Mouse (Mus musculus): ENCODE data around the gene Cyb5r3. TPM values are rescaled to one million over a fixed set of nuclear protein-coding genes. Genes with fewer than 3 reads are reported as not detected.

Gene Cyb5r3
- 100 to 1,000 TPM in 1 of 2 experiments, 10 to 100 TPM in 1; 97.2 to 109 TPM for total RNA-seq (2021)
- long read RNA-seq, experiment 1, transcript Cyb5r3-203 (9 exons, 1,982 nt) = minor isoform, 20 of 252 reads
- long read RNA-seq, experiment 1, transcript Cyb5r3-201 (9 exons, 2,422 nt) = major isoform, 210 of 252 reads
- long read RNA-seq, experiment 1, partial matches to known transcripts = 19 of 252 reads
- long read RNA-seq, experiment 1, other reads (novel, unspliced or antisense) = 3 of 252 reads
- long read RNA-seq, experiment 2, transcript Cyb5r3-203 (9 exons, 1,982 nt) = minor isoform, 15 of 260 reads
- long read RNA-seq, experiment 2, transcript Cyb5r3-201 (9 exons, 2,422 nt) = major isoform, 235 of 260 reads
- long read RNA-seq, experiment 2, partial matches to known transcripts = 4 of 260 reads
- long read RNA-seq, experiment 2, other reads (novel, unspliced or antisense) = 6 of 260 reads

DNA sequence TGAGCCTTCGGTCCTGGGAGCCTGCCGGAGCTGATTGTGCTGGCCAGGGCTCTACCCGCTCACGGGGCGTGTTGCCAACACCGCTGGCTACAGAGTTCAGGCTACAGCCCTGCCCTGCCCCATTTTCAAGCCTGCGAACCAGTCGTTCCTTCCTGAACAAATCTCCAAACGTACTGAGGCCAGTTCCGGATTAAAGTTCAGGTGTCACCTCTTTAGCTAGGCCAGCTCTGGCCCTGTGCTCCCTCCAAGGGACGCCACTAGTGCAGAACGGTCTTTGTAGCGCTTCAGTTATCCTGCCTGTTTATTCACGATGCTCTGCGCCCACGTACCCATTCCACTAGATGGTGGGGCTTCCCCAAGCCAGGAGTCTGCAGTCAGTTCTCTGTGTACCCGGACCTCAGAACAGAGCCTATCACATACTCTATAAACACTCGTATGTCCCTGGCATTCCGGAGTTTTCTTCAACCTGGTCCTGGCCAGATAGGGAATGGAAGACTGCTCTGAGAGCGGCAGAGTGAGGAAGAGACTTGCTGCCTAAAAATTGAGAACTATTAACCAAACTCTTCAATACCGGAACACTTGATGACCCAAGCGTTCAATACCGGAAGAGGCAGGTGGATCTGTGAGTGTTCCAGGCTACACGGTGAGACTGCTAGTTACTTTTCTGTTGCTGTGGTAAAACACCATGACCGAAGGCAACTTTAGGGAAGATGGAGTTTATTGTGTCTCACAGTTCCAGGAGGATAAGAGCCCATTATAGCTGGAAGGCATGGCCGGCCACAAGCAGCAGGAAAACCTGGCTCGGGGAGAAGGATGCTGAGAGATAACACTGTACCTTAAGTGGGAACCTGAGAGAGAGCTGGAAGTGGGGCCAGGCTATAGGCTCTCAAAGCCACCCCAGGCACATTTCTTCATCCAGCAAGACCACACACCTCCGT, at the start of gene Cyb5r3:
Gene Cyb5r3 (minus strand): TSS at position 101 of the 938 bp plus-strand sequence.
- no peak for DNase-seq

DNA sequence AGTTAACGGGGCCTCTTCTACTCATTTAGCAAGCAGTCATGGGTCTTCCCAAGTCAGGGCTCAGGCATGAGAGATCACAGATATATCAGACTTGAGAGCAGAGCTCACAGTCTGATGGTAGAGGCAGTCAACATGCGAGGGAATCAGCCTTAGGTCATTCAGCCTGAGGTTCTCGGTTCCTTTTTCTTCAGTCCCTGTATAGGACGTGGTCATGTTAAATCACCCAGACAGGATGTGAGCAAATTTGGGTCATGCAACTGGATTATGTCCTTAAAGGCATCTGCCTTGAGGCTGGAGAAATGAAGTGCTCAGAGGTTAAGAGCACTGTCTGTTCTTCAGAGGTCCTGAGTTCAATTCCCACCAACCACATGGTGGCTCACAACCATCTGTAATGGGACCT, 49.3 kb upstream of the Cyb5r3 start:
- DNase-seq = no peak
- intact Hi-C loops (cut with DNase I) = no loop called here

More for the DNA sequence above, at the start of gene Cyb5r3:
- intact Hi-C loops (cut with DNase I) = loop anchor here (5.0 kb wide), 3 partner anchors 35 to 125 kb away; partner anchors contain the start of gene Rrp7a

DNA sequence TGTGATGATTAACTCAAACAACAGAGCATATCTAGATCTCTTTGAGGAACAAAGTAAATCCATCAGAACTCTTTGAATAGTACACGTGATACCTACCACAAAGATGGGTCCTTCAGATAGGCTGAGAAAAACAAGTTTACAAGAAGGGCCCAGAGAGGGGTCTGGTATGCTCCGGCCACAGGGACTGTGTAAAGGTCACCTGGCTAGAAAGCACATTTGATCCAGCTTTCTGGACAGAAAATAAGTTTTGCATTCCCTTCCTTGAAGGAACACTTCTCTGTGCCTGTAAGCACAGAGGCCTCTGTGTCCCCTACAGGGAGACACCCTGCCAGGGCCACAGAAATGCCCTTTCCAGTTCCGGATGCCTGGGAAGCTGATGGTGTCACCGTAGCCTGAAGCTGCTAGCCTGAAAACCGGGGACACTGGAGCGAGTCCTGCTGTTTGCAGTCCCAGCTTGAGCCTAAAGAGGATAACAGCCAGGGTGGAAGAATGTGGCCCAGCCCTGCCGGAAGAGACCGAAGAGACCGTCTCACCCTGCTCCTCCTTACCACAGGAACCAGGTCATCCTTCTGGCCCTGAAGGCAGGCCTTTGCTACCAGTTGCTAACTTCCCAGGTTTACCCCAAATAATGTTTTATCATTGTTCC, 48.1 kb upstream of the Cyb5r3 start:
- intact Hi-C loops (cut with DNase I) = no loop called here
- no peak for DNase-seq

DNA sequence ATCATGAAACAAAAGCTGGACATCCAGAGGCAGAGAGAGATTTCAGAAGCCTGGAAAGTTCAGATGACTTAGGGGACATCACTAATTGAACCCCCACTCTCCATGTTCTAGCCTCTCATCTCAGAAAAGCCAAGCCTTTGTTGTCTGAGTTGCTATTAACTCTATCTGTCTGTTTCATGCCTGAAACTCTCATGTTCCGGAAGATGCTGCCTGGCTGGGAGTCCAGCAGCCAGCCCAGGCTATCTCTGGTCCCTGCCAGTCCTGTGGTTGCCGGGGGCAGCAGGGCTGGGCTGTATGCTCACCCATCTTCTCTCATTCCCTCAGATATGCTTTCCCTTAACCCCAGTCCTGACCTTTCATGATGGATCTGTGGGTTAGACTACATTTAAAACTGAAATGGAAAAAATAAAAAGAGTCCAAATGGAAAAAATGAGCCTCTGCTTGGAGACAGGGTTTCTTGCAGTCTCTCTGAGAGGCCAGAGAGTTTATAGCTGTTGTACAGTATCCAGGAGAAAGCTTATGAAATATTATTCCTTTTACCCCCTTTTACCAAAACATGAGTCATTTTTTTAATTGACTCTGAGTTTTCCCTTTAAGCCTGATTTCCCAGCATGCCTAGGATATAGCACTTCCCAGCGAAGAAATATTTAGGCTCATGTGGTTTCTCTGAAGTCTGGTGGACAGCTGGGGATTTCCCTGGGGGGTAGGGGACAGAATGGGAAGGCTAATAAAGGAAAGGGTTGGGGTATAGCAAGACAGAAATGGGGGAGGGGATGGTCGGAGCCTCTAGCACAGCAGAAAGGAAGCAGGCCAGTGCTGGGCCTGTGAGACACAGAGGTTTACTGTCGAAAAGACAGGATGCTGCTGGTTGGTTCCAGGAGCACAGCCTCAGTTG, 43.2 kb upstream of the Cyb5r3 start:
- peak; percentile 44 to 48 for DNase-seq
- intact Hi-C loops (cut with DNase I) = no loop called here

DNA sequence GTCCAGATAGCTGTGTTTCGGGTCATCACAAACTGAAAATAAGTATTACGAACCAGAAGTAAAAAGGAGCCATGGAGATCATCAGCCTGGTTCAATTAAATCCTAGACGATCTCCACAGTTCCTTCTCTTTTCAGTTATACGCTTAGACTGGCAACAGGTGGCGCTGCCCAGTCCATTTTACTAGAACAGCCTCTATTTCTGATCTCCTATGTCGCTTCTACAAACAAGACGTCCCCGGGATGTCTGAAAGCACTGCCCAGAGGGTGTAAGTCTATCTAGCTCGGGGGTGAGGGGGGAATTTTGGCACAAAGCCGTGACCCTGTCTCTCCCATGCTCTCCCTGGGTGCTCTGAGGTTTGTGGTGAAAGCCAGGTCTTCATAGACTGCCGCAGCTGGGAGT, 37.8 kb upstream of the Cyb5r3 start:
- peak; percentile 77 to 78 for DNase-seq
- intact Hi-C loops (cut with DNase I) = loop anchor here (2.0 to 5.0 kb wide), 4 partner anchors 42 to 309 kb away; partner anchors contain the start of gene A4galt

DNA sequence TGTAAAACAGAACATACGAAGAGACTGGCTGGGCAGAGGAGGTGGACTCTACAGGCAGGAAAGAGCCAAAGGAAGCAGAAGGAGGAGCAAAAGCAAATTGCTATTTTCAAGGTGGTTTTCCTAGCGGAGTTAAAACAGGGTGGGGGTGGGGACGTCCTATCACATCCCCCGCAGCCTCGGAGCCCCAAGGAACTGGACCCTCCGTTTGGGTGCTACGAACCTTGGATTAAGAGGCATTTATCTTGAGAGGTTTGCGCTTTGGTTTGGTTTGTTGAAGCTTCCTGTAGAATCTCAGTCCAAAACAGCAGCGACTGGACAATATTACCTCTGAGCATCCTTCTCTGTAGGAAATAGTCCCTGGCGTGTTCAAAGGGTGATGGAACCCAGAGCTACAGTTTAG, 37.3 kb upstream of the Cyb5r3 start:
- no peak for DNase-seq
- intact Hi-C loops (cut with DNase I) = loop anchor here (2.0 to 5.0 kb wide), 7 partner anchors 37 to 392 kb away; partner anchors contain the start of genes A4galt and Cyb5r3

DNA sequence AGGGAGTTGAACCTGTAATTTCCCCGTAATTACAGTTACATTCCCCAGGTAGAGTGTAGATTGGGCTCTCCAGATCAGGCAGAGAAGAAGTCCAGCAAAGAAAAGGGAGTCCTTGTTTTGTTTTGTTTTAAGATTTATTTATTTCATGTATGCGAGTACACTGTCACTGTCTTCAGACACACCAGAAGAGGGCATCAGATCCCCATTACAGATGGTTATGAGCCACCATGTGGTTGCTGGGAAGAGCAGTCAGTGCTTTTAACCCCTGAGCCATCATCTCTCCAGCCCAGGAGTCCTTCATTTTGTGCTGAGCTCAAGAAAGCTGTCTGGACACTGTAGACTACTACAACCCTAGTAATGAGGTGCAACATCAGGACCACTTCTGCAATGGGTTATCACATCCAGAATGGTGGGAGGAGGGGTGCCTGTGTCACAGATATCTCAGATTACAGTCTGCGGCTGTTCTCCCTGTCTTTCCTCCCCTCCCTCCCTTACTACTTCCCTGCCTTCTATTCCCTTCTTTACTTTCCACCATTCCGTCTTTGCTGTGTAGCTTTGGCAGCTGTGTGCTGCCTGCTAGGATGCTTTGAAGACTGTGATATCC, 36.8 kb upstream of the Cyb5r3 start:
- no peak for DNase-seq
- intact Hi-C loops (cut with DNase I) = loop anchor here (5.0 kb wide), 3 partner anchors 37 to 392 kb away; partner anchors contain the start of gene Cyb5r3

DNA sequence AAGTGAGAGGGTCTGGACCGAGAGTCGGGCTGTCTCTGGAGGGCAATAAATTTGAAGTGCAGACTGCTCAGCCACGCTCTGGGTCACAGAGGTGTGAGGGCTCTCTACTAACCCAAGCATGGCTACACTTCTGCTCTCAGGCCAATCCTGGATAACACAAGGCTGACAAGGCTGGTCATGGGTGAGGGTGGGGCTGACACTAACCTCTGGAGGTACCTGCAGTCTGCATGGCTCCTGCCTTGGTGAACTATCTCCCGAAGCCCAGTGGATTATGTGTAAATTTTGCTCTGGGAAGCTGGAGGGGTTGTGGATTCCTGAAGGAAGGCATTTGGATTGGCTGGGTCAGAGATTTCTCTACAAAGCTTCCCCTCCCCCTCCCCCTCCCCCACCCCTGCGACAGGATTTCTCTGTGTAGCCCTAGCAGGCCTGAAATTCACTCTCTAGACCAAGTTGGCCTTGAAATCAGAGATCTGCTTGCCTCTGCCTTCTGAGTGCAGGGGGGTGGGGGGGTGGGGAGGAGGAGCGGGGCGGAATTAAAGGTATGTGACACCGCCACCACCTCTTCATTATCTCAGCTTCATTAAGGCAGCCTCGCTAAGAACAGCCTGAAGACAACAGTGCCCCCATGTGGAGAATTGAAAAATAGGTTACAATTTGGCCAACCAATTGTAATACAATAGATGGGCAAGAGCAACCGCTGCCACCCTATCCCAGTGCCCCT, 32.5 kb upstream of the Cyb5r3 start:
- DNase-seq = peak; percentile 47 to 75
- intact Hi-C loops (cut with DNase I) = loop anchor here (5.0 kb wide), 3 partner anchors 33 to 388 kb away; partner anchors contain the start of gene Cyb5r3

DNA sequence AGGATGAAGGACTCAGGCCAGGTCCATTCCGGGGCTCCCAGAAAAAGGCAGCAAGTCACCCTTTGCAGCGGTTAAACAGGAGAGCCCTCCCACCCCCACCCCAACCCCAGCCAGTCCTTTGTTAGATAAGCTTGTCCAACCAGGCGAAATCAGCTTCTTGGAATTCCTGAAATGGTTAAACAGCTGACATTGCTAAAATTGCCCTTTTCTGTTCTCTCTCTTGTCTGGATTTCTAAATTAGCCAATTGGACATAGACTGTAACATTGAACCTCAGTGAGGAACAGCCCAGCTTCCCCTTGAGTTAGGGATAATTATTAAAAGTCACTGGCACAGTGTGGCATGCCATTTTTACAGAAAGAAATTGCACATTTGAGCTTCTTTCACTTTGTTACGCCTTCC, 30.0 kb upstream of the Cyb5r3 start:
- intact Hi-C loops (cut with DNase I) = no loop called here

DNA sequence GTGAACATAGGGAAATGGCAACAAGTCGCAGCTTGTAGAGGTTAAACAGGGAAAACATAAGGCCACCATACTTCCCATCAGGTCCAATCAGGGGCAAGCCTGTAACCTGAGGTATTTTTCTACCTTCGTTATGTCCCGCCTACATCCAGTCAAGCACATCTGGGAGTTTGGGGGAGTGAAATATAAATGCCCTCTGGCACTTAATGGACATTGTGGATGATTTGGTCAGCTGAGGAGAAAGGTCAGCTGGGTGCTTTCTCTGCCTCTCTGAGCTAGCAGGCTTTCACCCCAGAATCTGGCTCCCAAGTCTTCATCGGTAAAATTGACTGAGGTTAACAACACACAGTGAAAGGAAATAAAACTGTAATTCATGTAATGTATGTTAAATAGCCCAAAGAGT, 21.0 kb upstream of the Cyb5r3 start:
- intact Hi-C loops (cut with DNase I) = no loop called here
- no peak for DNase-seq

More for the DNA sequence above, 30.0 kb upstream of the Cyb5r3 start:
- DNase-seq = no peak

DNA sequence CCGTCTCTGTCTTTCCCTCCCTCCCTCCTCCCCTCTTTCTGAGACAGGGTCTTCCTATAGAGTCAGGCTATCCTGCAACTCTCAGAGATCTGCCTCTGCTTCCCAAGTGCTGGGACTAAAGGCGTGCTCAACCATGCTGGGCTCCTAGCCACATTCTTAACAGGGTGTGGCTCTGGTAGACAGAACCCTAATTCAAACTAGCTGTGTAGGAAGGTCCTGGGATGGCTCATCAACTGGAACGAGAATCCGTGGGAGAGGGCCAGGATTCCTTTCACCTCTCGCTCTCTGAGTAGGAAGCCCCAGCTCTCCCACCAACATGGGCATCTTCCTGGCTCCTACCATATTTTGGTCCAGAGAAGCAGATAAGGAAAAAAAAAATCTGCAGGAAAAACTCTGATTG, 10.0 kb upstream of the Cyb5r3 start:
- intact Hi-C loops (cut with DNase I) = no loop called here
- no peak for DNase-seq

DNA sequence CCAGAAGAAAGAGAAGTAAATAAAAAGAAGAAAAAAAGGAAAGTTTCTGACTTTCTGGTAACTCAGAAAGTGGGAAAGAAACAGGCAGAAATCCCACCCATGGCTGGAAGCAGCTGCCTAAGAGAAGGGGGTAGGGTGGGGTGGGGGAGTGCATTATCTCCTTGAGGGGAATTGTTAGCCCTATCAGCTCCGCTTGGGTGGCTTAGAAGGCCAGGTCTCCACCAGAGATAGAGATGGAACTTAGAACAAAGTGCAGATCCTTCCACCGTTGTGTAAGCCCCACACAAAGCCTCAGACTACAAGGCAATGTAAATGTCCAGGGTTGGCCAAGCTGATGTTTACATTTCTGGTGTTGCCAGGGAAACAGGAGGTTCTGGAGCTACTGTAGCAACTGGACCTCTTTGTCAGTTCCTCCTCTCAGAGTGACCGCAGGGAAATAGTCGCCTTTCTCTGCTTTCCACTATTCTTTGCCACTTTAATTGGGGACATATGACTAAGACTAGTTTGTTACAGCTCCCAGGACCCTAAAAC, 9.5 kb upstream of the Cyb5r3 start:
- no peak for DNase-seq
- intact Hi-C loops (cut with DNase I) = no loop called here

DNA sequence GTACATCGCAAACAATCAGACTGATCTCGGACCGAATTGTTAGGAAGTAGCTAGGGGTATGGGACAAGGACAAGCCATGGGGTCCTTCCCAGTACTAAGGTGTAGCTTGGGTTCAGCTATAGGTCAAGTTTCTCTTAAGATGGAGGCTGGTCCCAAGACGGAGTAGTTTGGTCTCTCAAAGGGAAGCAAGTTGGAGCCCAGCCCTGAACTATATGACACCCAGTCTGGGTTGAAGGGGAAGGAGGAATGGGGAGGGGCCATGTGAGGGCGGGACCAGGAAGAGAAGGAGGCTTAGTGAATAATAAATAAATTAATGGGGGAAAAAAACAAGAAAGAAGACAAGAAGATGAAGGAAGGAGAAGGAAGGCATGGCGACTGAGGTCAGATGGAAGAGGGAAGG, 7.6 kb upstream of the Cyb5r3 start:
- DNase-seq = no peak
- intact Hi-C loops (cut with DNase I) = no loop called here

DNA sequence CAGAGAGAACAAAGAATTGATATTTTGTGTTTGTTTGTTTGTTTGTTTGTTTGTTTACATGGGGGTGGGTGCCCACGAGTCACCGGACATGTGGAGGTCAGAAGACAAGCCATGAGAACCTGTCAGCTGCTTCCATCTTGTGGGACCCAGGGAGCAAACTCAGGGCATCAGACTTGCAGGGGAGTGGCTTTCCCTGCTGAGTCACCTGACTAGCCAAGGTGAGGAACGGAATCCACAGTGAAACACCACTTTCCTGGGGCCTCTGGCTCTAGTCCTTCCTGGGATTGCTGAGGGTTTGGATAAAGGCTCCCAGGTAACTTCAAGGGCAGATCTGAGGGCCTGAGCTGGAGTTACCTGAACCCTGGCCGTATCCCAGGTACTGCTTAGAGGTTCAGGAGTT, 4.3 kb upstream of the Cyb5r3 start:
- DNase-seq = no peak
- intact Hi-C loops (cut with DNase I) = no loop called here

DNA sequence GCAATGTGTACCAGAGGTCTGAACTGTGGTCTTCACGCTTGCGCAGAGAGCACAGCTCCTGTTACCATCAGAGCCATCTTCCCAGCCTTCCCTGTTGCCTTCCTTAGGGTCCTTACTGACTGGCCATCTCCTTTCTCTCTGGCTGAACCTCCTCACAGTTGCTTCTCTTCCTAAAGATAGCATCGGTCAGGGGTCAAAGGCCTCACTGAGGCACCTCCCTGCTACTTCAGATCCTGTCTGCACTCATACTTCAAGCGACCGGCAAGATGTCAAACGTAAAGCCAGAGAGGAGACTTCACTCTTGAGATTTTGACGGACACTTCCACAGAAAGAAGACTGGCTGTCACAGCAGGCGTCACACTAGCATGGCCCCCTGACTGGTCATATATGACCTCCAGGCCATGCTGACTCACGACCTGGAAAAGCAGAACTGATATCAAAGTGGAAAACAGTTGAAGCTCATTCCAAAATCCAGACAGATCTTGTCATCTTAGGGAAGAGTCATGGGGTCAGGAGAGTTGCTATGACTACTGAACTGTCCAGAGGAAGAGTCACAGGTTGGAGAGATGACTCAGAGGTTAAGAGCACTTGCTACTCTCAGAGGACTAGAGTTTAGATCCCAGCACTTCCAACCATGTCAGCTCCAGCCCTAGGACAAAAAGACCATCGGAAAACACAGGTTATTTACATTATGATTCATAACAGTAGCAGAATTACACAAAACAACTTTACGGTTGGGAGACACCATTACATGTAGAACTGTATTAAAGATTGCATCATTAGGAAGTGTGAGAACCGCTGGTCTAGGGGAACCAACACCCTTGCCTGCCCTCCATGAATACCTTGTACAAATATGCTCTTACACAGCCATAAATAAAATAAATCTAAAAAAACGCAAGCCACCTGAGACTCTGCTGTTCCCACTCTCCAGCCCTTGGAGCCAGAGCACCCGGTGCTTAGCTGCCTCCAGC, 1.8 kb upstream of the Cyb5r3 start:
- intact Hi-C loops (cut with DNase I) = loop anchor here (5.0 kb wide), 3 partner anchors 33 to 123 kb away; partner anchors contain the start of gene Rrp7a
- no peak for DNase-seq

DNA sequence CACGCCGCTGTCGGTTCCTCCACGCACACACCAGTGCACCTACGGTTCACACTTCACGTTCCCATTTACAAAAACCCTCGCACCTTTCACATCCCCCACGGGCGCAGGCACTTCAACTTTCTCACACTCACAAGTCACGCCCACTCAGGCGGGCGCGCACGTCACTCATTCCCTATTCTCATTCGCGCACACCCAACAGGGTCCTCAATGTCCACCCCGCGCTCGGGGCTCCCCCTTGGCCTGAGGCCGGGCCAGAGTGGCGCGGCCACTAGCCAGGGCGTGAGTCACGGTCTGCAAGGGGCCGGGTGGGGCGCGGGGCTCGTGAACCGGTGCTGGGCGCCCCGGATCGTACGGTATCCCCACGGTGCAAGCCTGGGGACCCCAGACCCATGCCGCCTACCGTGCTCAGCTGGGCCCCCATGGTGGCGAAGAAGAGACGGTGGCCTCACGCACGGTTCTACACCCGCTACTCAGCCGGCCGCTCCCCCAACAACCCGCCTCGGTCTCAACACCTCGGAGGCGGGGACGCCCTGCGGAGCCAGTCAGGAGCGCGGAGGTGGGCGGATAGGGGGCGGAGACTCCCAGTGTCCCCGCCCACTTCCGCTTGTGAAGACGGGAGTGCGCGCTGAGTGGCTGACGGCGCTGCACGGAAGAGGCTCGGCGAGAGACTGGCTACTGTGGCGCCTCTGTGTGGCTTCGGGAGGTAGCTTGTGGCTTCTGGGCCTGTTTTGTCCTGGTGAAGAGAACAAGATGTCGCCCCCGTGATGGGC, 495 bp downstream of the Cyb5r3 start:
- intact Hi-C loops (cut with DNase I) = loop anchor here (5.0 kb wide), 3 partner anchors 35 to 125 kb away; partner anchors contain the start of gene Rrp7a
- DNase-seq = peak; percentile 97 to 98

Data from heart, postnatal 14 days (tissue).